Mouse (Mus musculus): ENCODE measurements at regions not wholly inside any gene's neighbourhood (a gene's known extent, or its start where the extent isn't known, plus 50 kb on each side); places are given as distances from the start of the nearest gene placed in this dataset.

DNA sequence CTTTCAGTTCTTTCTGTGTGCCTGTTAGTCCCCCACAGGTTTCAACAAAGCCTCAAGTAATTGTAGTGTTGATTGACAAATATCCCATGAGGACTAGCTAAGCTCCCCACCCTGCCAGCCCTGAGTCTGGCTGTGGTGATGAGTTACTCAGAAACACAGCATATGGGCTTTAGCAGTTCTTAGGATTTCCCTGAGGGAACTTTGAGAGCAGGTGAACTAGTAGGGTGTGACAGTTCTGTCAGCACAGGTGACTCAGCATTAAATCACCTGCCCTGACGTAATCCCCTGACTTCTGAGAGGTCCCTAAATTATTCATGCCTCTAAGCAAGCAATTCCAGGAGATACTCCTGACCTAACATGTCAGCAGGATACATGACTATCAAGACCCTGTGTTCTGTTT is 347.7 kb upstream of the Igfbp3 start:
- Histone ChIP-seq H3K27me3 (replicated peaks) (no peaks in the 10 kb centered on the region), H3K9me3 (no peaks in the 10 kb centered on the region), H3K36me3 (no peaks in the 10 kb centered on the region), H3K4me3 (no peak overlapping the region), H3K9ac (no peak overlapping the region), H3K4me2 (replicated peaks) (no peak overlapping the region), H3K27ac (no peak overlapping the region), H3K4me1 (no peaks in the 10 kb centered on the region)
- WGBS, result 67% methylated on average over 1 of the region's 1 CpGs
- ATAC-seq (ENCODE audit: low FRiP score, low read depth), result no peak

DNA sequence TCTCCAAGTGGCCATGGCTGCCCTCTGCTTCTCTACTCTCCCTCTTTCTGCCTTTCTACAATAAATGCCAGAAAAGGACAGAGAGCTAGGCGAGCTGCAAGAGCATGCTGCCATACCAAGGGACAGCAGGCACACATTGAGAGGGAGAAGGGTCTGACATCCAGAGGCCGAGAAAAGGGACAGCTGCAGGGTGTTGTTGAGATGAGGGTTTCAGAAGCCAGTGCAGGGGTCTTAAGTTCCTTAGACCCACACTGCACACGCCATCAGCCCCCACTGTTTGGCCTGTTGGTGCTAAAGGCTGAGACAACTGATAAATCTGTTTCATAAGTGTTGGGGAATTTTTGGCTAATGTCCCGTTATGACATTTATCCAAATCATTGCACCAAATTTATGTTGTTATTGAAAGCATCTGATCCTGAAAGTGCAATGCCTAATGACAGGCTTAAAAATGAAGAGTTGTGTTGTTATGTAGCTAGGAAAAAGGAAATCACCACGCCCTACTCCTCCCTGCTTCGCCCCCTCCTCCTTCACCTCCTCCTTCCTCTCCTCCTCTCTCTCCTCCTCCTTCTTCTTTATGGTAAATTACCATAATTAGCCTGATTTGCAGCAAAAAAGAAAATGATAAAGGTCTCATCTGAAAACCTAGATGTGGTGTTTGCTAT is 342.0 kb upstream of the Igfbp3 start:
- Histone ChIP-seq H3K4me1 (no peaks in the 10 kb centered on the region), H3K4me3 (no peak overlapping the region), H3K4me2 (replicated peaks) (no peak overlapping the region), H3K27ac (no peak overlapping the region), H3K36me3 (no peaks in the 10 kb centered on the region), H3K9me3 (no peaks in the 10 kb centered on the region), H3K27me3 (replicated peaks) (no peaks in the 10 kb centered on the region), H3K9ac (no peak overlapping the region)
- 82% methylated on average over 6 of the region's 6 CpGs for WGBS
- ATAC-seq (ENCODE audit: low FRiP score, low read depth), result no peak

DNA sequence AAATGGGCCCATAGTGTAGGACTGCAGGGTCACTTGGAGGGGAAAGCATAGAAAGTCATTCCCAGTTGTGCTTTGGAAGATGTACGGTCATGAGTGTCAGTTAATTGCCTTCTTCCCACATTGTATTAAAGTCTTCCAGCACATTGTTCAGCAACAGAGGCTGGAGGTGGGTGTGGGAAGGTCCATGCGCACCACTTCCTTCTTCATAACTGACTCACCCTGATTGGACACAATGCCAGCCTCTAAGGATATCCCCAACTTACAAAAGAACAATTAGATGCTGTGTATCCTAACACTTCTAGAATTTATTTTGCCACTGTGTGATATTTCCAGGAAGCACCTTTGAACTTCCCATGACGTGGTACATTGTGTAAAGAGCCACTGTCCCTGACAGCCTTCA is 338.4 kb upstream of the Igfbp3 start:
- no peak for ATAC-seq (ENCODE audit: low FRiP score, low read depth)
- H3K36me3 ChIP-seq, result no peaks in the 10 kb centered on the region
- 83% methylated on average over 3 of the region's 3 CpGs for WGBS

DNA sequence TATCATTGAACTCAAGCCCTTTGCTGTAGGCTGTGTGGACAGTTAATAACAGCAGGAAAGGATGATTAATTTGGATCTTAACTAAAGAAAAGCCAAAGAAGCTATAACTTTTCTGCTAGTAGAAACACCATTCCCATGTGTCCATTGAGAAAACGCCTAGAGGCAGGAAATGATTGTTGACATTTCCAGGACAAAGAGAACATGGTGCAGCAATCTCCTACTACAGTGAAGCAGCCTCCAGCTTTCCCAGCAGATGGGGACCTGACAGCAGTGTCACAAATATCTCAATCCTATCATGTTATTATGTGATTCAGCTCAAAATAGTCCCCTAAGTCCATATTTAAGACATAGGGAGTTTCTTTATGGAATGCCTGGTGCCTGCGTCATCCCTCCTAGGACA is 334.1 kb upstream of the Igfbp3 start:
- Histone ChIP-seq H3K4me1 (no peaks in the 10 kb centered on the region), H3K9ac (no peak overlapping the region), H3K27me3 (replicated peaks) (no peaks in the 10 kb centered on the region), H3K36me3 (no peaks in the 10 kb centered on the region), H3K9me3 (no peaks in the 10 kb centered on the region), H3K4me2 (replicated peaks) (no peak overlapping the region), H3K4me3 (no peak overlapping the region), H3K27ac (no peak overlapping the region)
- 72% methylated on average over 2 of the region's 2 CpGs for WGBS
- no peak for ATAC-seq (ENCODE audit: low FRiP score, low read depth)

More for the DNA sequence above, 338.4 kb upstream of the Igfbp3 start:
- H3K4me2 ChIP-seq (replicated peaks), result no peak overlapping the region
- H3K9ac ChIP-seq, result no peak overlapping the region
- no peaks in the 10 kb centered on the region for H3K9me3 ChIP-seq
- no peaks in the 10 kb centered on the region for H3K27me3 ChIP-seq (replicated peaks)
- H3K4me1 ChIP-seq, result no peaks in the 10 kb centered on the region
- H3K4me3 ChIP-seq, result no peak overlapping the region
- no peak overlapping the region for H3K27ac ChIP-seq

DNA sequence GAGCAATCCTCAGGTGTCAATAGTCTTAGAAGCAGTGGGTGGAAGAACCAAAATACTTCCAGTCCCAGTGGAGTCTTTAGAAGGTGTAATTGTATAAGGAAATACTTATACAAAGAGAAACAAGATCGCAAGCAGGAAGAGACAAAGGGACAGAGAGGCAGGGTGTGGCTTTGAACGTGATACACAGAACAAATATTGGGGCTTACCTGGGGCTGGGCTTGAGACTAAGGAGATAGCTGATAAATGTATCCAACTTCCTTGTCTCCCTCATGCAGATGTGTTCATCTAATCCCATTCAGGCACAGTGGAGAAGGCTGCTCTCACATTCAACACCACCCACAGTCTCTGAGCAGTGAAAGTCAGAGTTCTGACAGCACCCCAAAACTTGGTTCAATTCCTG is 331.9 kb upstream of the Igfbp3 start:
- 84% methylated on average over 2 of the region's 2 CpGs for WGBS
- Histone ChIP-seq H3K36me3 (no peaks in the 10 kb centered on the region), H3K4me2 (replicated peaks) (no peak overlapping the region), H3K4me1 (no peaks in the 10 kb centered on the region), H3K27ac (no peak overlapping the region), H3K27me3 (replicated peaks) (no peaks in the 10 kb centered on the region), H3K4me3 (no peak overlapping the region), H3K9ac (no peak overlapping the region), H3K9me3 (no peaks in the 10 kb centered on the region)
- ATAC-seq (ENCODE audit: low FRiP score, low read depth), result no peak

DNA sequence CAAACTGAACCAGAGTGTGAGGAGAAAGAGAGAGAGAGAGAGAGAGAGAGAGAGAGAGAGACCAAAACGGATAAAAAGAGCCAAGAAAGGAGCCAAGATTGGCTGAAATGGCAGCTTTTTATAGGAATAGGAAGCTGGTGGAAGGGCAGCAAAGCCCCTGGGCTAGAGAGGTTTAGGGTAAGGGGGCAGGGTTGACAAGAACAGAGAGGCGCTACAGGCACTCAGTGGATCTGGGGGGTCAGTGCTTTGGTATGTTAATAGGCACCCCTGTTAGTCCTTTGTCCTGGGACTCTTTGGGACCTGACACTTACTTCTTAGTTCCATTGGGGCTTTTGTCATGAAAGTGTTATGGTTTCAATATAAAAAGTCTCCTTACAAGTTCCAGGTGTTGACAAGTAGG is 320.9 kb upstream of the Igfbp3 start:
- H3K4me3 ChIP-seq, result no peak overlapping the region
- H3K36me3 ChIP-seq, result no peaks in the 10 kb centered on the region
- H3K4me2 ChIP-seq (replicated peaks), result no peak overlapping the region
- H3K9ac ChIP-seq, result no peak overlapping the region
- H3K27me3 ChIP-seq (replicated peaks), result no peaks in the 10 kb centered on the region
- no peak for ATAC-seq (ENCODE audit: low FRiP score, low read depth)
- H3K9me3 ChIP-seq, result peaks cover 6% of the 10 kb centered on the region
- 11% methylated on average over 2 of the region's 2 CpGs for WGBS
- H3K27ac ChIP-seq, result no peak overlapping the region
- no peaks in the 10 kb centered on the region for H3K4me1 ChIP-seq

DNA sequence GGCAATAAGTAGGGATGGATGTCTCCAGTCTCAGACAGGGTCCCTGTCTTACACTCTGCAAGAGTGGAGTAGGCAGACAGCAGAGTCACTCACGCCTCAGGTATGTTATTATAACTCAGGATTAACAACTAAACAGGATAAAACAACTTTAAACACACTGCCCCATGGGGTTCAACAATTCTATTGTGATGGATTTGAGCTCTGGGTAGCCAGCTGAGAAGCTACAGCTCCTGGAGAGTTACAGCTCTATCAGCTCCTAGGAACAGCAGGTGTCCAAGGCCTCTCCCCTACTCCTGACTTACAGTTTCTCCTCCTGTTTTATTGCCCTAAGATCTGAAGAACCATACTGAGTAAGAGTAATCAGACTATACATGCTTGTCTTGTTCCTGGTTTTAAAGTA is 319.6 kb upstream of the Igfbp3 start:
- H3K9ac ChIP-seq, result no peak overlapping the region
- H3K36me3 ChIP-seq, result no peaks in the 10 kb centered on the region
- H3K27me3 ChIP-seq (replicated peaks), result no peaks in the 10 kb centered on the region

DNA sequence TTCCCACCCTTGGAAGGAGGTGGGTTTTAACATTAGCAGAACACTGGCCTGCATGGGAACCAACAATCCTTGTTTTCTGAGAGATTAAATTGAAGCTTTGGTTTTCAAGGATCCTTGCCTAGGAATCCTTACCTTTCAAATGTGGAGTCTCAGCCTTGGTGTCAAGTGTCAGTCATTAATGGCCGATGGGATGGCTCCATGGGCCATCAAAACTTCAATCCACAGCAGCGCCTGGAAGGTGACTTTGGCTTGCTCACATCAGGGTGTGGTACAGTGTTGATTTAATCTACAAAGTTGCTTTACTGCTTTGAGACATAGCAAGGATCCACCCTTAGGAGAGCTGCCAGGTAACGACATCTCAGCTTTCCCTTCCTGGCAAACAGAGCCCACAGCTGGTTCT is 318.1 kb upstream of the Igfbp3 start:
- Histone ChIP-seq H3K36me3 (no peaks in the 10 kb centered on the region), H3K27ac (no peak overlapping the region), H3K27me3 (replicated peaks) (no peaks in the 10 kb centered on the region), H3K4me1 (no peaks in the 10 kb centered on the region), H3K9ac (no peak overlapping the region), H3K4me3 (no peak overlapping the region), H3K4me2 (replicated peaks) (no peak overlapping the region), H3K9me3 (peaks cover 6% of the 10 kb centered on the region)
- ATAC-seq (ENCODE audit: low FRiP score, low read depth), result no peak
- WGBS, result 72% methylated on average over 3 of the region's 3 CpGs

More for the DNA sequence above, 319.6 kb upstream of the Igfbp3 start:
- no peak for ATAC-seq (ENCODE audit: low FRiP score, low read depth)
- WGBS, result 28% methylated on average over 1 of the region's 1 CpGs
- no peak overlapping the region for H3K27ac ChIP-seq
- no peaks in the 10 kb centered on the region for H3K4me1 ChIP-seq
- H3K9me3 ChIP-seq, result peaks cover 6% of the 10 kb centered on the region
- H3K4me2 ChIP-seq (replicated peaks), result no peak overlapping the region
- no peak overlapping the region for H3K4me3 ChIP-seq

DNA sequence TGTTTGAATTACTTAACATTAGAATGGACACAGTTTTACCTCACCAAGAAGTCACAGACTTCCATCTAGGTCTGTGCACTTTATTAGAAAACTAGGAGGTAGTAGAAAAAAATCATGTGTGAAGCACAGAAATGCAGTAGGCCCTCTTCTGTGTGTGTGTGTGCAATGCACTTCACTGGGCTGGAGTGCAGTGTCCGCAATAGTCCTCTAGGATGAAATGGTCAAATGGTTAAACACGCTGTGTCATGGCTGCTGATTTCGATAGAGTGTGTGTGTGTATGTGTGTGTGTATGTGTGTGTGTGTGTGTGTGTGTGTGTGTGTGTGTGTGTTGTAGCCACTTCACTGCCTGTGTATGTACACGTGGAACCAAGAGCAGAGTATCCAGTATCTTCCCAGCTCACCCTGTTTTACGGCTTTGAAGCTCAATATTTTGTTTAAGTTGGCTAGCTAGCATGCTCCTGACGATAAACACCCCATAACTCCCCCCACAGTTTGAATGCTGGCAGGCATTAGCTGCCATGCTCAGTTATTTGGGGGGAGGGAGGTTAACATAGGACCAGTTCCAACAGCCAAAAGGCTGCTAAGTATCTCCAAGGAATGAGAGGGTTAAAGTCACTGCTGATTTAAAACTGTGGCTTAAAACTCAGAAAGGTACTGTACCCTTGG is 316.9 kb upstream of the Igfbp3 start:
- Histone ChIP-seq H3K4me3 (no peak overlapping the region), H3K27ac (no peak overlapping the region), H3K9ac (no peak overlapping the region), H3K36me3 (no peaks in the 10 kb centered on the region), H3K9me3 (no peaks in the 10 kb centered on the region), H3K4me1 (no peaks in the 10 kb centered on the region), H3K27me3 (replicated peaks) (no peaks in the 10 kb centered on the region), H3K4me2 (replicated peaks) (no peak overlapping the region)
- 85% methylated on average over 6 of the region's 6 CpGs for WGBS
- no peak for ATAC-seq (ENCODE audit: low FRiP score, low read depth)

DNA sequence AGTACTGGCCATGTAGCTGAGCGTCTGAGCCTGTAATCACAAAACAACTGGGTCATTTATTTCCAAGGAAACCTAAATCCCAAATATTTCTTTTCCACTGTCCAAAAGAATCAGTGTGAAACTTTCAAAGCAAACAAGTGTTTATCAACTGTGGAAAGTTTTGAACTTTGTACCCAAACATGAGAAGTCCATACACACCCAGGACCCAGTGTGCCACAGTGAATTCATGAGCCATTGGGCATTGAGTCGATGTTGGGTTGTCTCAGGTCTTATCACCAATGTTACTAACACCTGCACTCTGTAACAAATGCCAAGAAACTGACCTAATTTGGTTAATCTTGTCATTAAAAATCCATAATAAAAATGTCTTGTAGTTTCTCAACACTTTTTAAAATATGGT is 305.8 kb upstream of the Igfbp3 start:
- Histone ChIP-seq H3K4me2 (replicated peaks) (no peak overlapping the region), H3K27me3 (replicated peaks) (no peaks in the 10 kb centered on the region), H3K27ac (no peak overlapping the region), H3K9me3 (no peaks in the 10 kb centered on the region), H3K4me1 (no peaks in the 10 kb centered on the region), H3K36me3 (no peaks in the 10 kb centered on the region), H3K9ac (no peak overlapping the region), H3K4me3 (no peak overlapping the region)
- 82% methylated on average over 2 of the region's 2 CpGs for WGBS
- ATAC-seq (ENCODE audit: low FRiP score, low read depth), result no peak

DNA sequence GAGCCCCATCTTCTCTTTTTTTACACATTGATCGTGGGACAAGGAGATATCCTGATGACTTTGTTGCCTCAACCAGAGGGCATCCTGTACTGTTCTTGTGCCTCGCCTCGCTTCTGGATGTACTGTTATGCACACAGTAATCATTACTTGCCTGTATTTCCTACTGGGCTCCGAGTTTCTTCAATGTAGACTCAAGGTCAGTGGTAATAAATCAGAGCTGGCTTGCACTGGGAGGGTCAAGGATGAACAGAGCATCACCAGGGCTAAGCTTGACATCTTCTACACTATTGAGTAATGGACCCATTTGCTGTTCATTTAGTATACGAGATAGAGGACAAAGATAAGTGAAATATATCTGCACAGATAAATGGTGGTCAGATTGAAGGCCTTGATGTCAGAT is 295.1 kb upstream of the Igfbp3 start:
- Histone ChIP-seq H3K4me1 (no peaks in the 10 kb centered on the region), H3K4me3 (no peak overlapping the region), H3K4me2 (replicated peaks) (no peak overlapping the region), H3K27me3 (replicated peaks) (no peaks in the 10 kb centered on the region), H3K36me3 (no peaks in the 10 kb centered on the region), H3K27ac (no peak overlapping the region), H3K9me3 (no peaks in the 10 kb centered on the region), H3K9ac (no peak overlapping the region)
- ATAC-seq (ENCODE audit: low FRiP score, low read depth), result no peak
- 80% methylated on average over 5 of the region's 5 CpGs for WGBS

DNA sequence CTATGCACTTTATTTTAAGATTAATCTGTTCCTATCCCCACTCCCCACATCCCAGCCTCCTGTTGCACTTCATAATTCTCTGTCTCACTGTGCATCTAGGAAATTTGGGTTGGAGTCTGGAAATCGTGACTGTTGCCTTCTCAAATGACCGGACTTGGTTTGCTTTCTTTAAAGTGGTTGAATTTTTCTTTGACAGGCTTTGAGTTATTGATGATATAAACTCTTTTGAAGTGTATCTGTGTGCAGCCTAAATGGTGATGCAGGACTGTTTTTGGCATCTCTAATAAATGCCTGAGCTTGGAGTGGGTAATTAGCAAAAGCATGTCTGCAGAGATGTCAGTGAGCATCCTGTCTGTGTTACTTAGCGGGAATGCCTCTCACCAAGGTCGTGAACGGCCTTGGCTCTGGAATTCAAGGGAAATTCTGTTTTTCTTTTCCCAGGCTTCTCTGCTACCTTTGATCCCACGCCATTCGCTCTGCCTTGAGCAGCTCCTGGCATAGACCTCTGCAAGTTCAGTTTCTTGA is 292.8 kb upstream of the Igfbp3 start:
- H3K36me3 ChIP-seq, result no peaks in the 10 kb centered on the region
- no peaks in the 10 kb centered on the region for H3K27me3 ChIP-seq (replicated peaks)
- ATAC-seq (ENCODE audit: low FRiP score, low read depth), result no peak
- H3K4me2 ChIP-seq (replicated peaks), result no peak overlapping the region
- H3K9me3 ChIP-seq, result no peaks in the 10 kb centered on the region
- WGBS, result 75% methylated on average over 7 of the region's 7 CpGs
- no peak overlapping the region for H3K9ac ChIP-seq
- no peak overlapping the region for H3K27ac ChIP-seq
- no peaks in the 10 kb centered on the region for H3K4me1 ChIP-seq
- no peak overlapping the region for H3K4me3 ChIP-seq
